Mouse (Mus musculus) CH12.LX (cell line): Measurements from ENCODE around the gene Dnal1. TPM values are rescaled to one million over a fixed set of nuclear protein-coding genes. Genes with fewer than 3 reads are reported as not detected.

Experiments
- DNase-seq: peaks from one replicate; pipeline ENCODE4 v3.0.0-alpha.2; 2013; ENCODE audit errors: extremely low read depth
- H3K27ac ChIP-seq: 2 replicates; pipeline ENCODE4 v1.5.1; 2012; ENCODE audit warnings: low read depth, mild to moderate bottlenecking, control low read depth, moderate library complexity; ENCODE audit not compliant: insufficient read depth
- H3K27me3 ChIP-seq: replicated peaks from 2 replicates; pipeline ENCODE3; 2012; ENCODE audit warnings: inconsistent platforms
- H3K36me3 ChIP-seq, 2 experiments: replicated peaks in 1 of 2; 2 replicates each; pipeline versions ENCODE3 to v1.6.1; 2012; ENCODE audit warnings: inconsistent platforms in 1 of 2, low read length in 1 of 2, mild to moderate bottlenecking in 1 of 2, mixed read lengths in 1 of 2, moderate library complexity in 1 of 2; ENCODE audit not compliant: control insufficient read depth in 1 of 2, insufficient read depth in 1 of 2
- H3K4me1 ChIP-seq, 2 experiments: 2 replicates each; pipeline ENCODE4 v1.6.1; 2012; ENCODE audit warnings: inconsistent platforms in 1 of 2, moderate library complexity in 1 of 2; ENCODE audit not compliant: insufficient read depth in 2 of 2, control insufficient read depth in 1 of 2
- H3K4me2 ChIP-seq: 2 replicates; pipeline ENCODE4 v1.6.1; 2012; ENCODE audit warnings: low read depth, mild to moderate bottlenecking, control low read depth; ENCODE audit not compliant: poor library complexity, insufficient read depth, severe bottlenecking
- H3K4me3 ChIP-seq, 3 experiments: fragments of 150-350 bp in 1 of 3; sonication (generic) in 1 of 3; replicated peaks in 1 of 3; 2 replicates each; pipeline versions ENCODE3 to v1.5.1; 2011 to 2012; ENCODE audit warnings: low read depth in 2 of 3, low read length in 2 of 3, mild to moderate bottlenecking in 2 of 3, moderate library complexity in 2 of 3, control low read depth in 1 of 3, improper control_type of control experiment in 1 of 3, inconsistent platforms in 1 of 3, mixed read lengths in 1 of 3; ENCODE audit not compliant: poor library complexity in 1 of 3
- H3K79me2 ChIP-seq: replicated peaks from 2 replicates; pipeline ENCODE4 v1.6.1; 2012; ENCODE audit warnings: mild to moderate bottlenecking, moderate library complexity; ENCODE audit not compliant: control insufficient read depth, poor library complexity, insufficient read depth, severe bottlenecking; ENCODE audit errors: extremely low read depth
- H3K9ac ChIP-seq: 2 replicates; pipeline ENCODE4 v1.6.1; 2012; ENCODE audit warnings: low read depth, mild to moderate bottlenecking, control low read depth, moderate library complexity; ENCODE audit not compliant: insufficient read depth
- H3K9me3 ChIP-seq: replicated peaks from 2 replicates; pipeline ENCODE3; 2012; ENCODE audit warnings: low read length, inconsistent platforms, mixed read lengths
- BHLHE40 ChIP-seq: IDR thresholded peaks from 2 replicates; pipeline ENCODE4 v1.6.1; 2011; ENCODE audit warnings: mild to moderate bottlenecking, low read depth, low read length, improper control_type of control experiment
- CHD1 ChIP-seq: IDR thresholded peaks from 2 replicates; pipeline ENCODE4 v1.6.1; 2012; ENCODE audit warnings: low read depth, low read length, improper control_type of control experiment, inconsistent platforms
- CHD2 ChIP-seq: IDR thresholded peaks from 2 replicates; pipeline ENCODE4 v1.6.1; 2011; ENCODE audit warnings: low read length, improper control_type of control experiment
- CTCF ChIP-seq, 2 experiments: IDR thresholded peaks in 1 of 2; conservative IDR thresholded peaks in 1 of 2; 2 replicates each; pipeline ENCODE4 v1.5.1; 2011 to 2012; ENCODE audit warnings: low read depth in 2 of 2, low read length in 2 of 2, improper control_type of control experiment in 1 of 2, inconsistent platforms in 1 of 2, mild to moderate bottlenecking in 1 of 2, moderate library complexity in 1 of 2
- ELF1 ChIP-seq: IDR thresholded peaks from 2 replicates; pipeline ENCODE4 v1.6.1; 2014; ENCODE audit warnings: low read depth, mild to moderate bottlenecking, inconsistent platforms, low read length, improper control_type of control experiment
- EP300 ChIP-seq: IDR thresholded peaks from 2 replicates; pipeline ENCODE4 v1.6.1; 2011; ENCODE audit warnings: low read length, improper control_type of control experiment
- ETS1 ChIP-seq: conservative IDR thresholded peaks from 2 replicates; pipeline ENCODE4 v1.6.1; 2012; ENCODE audit warnings: low read depth, mild to moderate bottlenecking, inconsistent platforms, low read length, improper control_type of control experiment, moderate library complexity
- GABPA ChIP-seq: IDR thresholded peaks from 2 replicates; pipeline ENCODE4 v1.6.1; 2012; ENCODE audit warnings: low read depth, low read length, improper control_type of control experiment, inconsistent platforms; ENCODE audit not compliant: insufficient replicate concordance
- HCFC1 ChIP-seq: IDR thresholded peaks from 2 replicates; pipeline ENCODE4 v1.6.1; 2012; ENCODE audit warnings: low read depth, mild to moderate bottlenecking, inconsistent platforms, low read length, improper control_type of control experiment
- IRF4 ChIP-seq: IDR thresholded peaks from 2 replicates; pipeline ENCODE4 v1.6.1; 2014; ENCODE audit warnings: low read depth, mild to moderate bottlenecking, inconsistent platforms, low read length, improper control_type of control experiment
- JUN ChIP-seq: IDR thresholded peaks from 2 replicates; pipeline ENCODE4 v1.6.1; 2011; ENCODE audit warnings: low read depth, mild to moderate bottlenecking, low read length, improper control_type of control experiment, moderate library complexity; ENCODE audit not compliant: insufficient read depth
- JUND ChIP-seq: conservative IDR thresholded peaks from 2 replicates; pipeline ENCODE4 v1.6.1; 2011; ENCODE audit warnings: low read depth, low read length, improper control_type of control experiment
- MAFK ChIP-seq: IDR thresholded peaks from 2 replicates; pipeline ENCODE4 v1.6.1; 2011; ENCODE audit warnings: low read length, improper control_type of control experiment; ENCODE audit not compliant: insufficient replicate concordance
- MAX ChIP-seq: IDR thresholded peaks from 2 replicates; pipeline ENCODE4 v1.6.1; 2011; ENCODE audit warnings: low read length, improper control_type of control experiment
- MAZ ChIP-seq: IDR thresholded peaks from 2 replicates; pipeline ENCODE4 v1.6.1; 2012; ENCODE audit warnings: low read depth, mild to moderate bottlenecking, inconsistent platforms, low read length, improper control_type of control experiment, moderate library complexity
- MEF2A ChIP-seq: IDR thresholded peaks from 2 replicates; pipeline ENCODE4 v1.6.1; 2014; ENCODE audit warnings: low read depth, mild to moderate bottlenecking, inconsistent platforms, low read length, improper control_type of control experiment, borderline replicate concordance
- MXI1 ChIP-seq: IDR thresholded peaks from 2 replicates; pipeline ENCODE4 v1.6.1; 2011; ENCODE audit warnings: mild to moderate bottlenecking, low read depth, low read length, improper control_type of control experiment
- MYC ChIP-seq: IDR thresholded peaks from 2 replicates; pipeline ENCODE4 v1.6.1; 2011; ENCODE audit warnings: low read depth, mild to moderate bottlenecking, improper control_type of control experiment, low read length
- NELFE ChIP-seq: IDR thresholded peaks from 2 replicates; pipeline ENCODE4 v1.6.1; 2011; ENCODE audit warnings: low read depth, low read length, improper control_type of control experiment
- NRF1 ChIP-seq: IDR thresholded peaks from 2 replicates; pipeline ENCODE4 v1.6.1; 2014; ENCODE audit warnings: low read depth, mild to moderate bottlenecking, inconsistent platforms, low read length, improper control_type of control experiment, moderate library complexity
- POLR2A ChIP-seq: IDR thresholded peaks from 2 replicates; pipeline ENCODE4 v1.6.1; 2011; ENCODE audit warnings: low read depth, mild to moderate bottlenecking, improper control_type of control experiment, low read length
- POLR2AphosphoS2 ChIP-seq: IDR thresholded peaks from 2 replicates; pipeline ENCODE4 v1.6.1; 2011; ENCODE audit warnings: low read depth, low read length, improper control_type of control experiment
- SIN3A ChIP-seq: IDR thresholded peaks from 2 replicates; pipeline ENCODE4 v1.6.1; 2012; ENCODE audit warnings: low read length, improper control_type of control experiment, inconsistent platforms
- SMC3 ChIP-seq: IDR thresholded peaks from 2 replicates; pipeline ENCODE4 v1.6.1; 2011; ENCODE audit warnings: low read depth, low read length, improper control_type of control experiment
- TCF12 ChIP-seq: IDR thresholded peaks from 2 replicates; pipeline ENCODE4 v1.6.1; 2014; ENCODE audit warnings: low read depth, mild to moderate bottlenecking, inconsistent platforms, low read length, improper control_type of control experiment
- UBTF ChIP-seq: IDR thresholded peaks from 2 replicates; pipeline ENCODE4 v1.6.1; 2012; ENCODE audit warnings: low read depth, mild to moderate bottlenecking, inconsistent platforms, low read length, improper control_type of control experiment, moderate library complexity
- USF2 ChIP-seq: conservative IDR thresholded peaks from 2 replicates; pipeline ENCODE4 v1.6.1; 2011; ENCODE audit warnings: low read depth, low read length, improper control_type of control experiment
- ZC3H11A ChIP-seq: IDR thresholded peaks from 2 replicates; pipeline ENCODE4 v1.6.1; 2012; ENCODE audit warnings: low read depth, mild to moderate bottlenecking, inconsistent platforms, low read length, improper control_type of control experiment
- ZKSCAN1 ChIP-seq: IDR thresholded peaks from 2 replicates; pipeline ENCODE4 v1.6.1; 2012; ENCODE audit warnings: low read depth, inconsistent platforms, low read length, improper control_type of control experiment, borderline replicate concordance
- ZNF384 ChIP-seq: IDR thresholded peaks from 2 replicates; pipeline ENCODE4 v1.6.1; 2012; ENCODE audit warnings: low read depth, low read length, improper control_type of control experiment, inconsistent platforms
- dilution Hi-C: fragments of 300-500 bp; cut with MboI; formaldehyde crosslinking; loops from 2 replicates; pipeline ENCODE4 v1.14.3; 2020; ENCODE audit warnings: low sequenced_read_pairs; ENCODE audit not compliant: extremely low pct_unique_long_range_greater_than_20kb, extremely low pct_ligation_motif_present
- in situ Hi-C: fragments of 300-500 bp; cut with MboI; formaldehyde crosslinking; loops from 3 replicates; pipeline ENCODE4 v1.14.3; 2019; ENCODE audit warnings: low sequenced_read_pairs, low pct_ligation_motif_present, low pct_unique_long_range_greater_than_20kb, mixed read lengths
- polyA plus RNA-seq: library from polyadenylated mRNA; unstranded; fragments of >175 nt; gene quantifications from 2 replicates; pipeline ENCODE4 v1.2.1, GENCODE M21; 2012; ENCODE audit warnings: low read depth; ENCODE audit not compliant: insufficient read length
- total RNA-seq, 2 experiments: library from RNA; depleted of rRNA; stranded (reverse); fragments of 300-350 nt in 1 of 2; fragments of >200 nt in 1 of 2; gene quantifications; 2 replicates each; pipeline ENCODE4 v1.2.3; 2012 to 2014

The Dnal1 gene
- total and polyA plus RNA-seq, 3 experiments: 1.6 to 2.1 (median 1.7) TPM

- in situ Hi-C loops: loop anchor here (10.0 kb wide), 1 partner anchor 84 kb away; no protein-coding TSS in a partner anchor
- Histone ChIP-seq H3K4me1 (peaks cover 0 to 13% of the 10 kb centered on the region in 2 experiments; a peak in 2 of 4 replicates), H3K27me3 (no peaks in the 10 kb centered on the region), H3K36me3 (peaks cover 53 to 96% of the 10 kb centered on the region in 2 experiments), H3K4me3 (no peak overlapping the region), H3K9me3 (no peaks in the 10 kb centered on the region), H3K79me2 (no peaks in the 10 kb centered on the region), H3K4me2 (no peak overlapping the region), H3K27ac (no peak overlapping the region), H3K9ac (no peak overlapping the region)
- TF ChIP-seq ZC3H11A: no peak
- TF ChIP-seq IRF4: no peak
- no peak for TF ChIP-seq POLR2AphosphoS2
- no peak for TF ChIP-seq CHD2
- no peak for TF ChIP-seq MAZ
- no peak for TF ChIP-seq ZNF384
- TF ChIP-seq SIN3A: no peak
- TF ChIP-seq TCF12: no peak
- TF ChIP-seq USF2: no peak
- no peak for TF ChIP-seq ETS1
- no peak for TF ChIP-seq MAFK
- TF ChIP-seq JUND: no peak
- no peak for TF ChIP-seq POLR2A
- TF ChIP-seq SMC3: no peak
- no peak for TF ChIP-seq JUN
- TF ChIP-seq CHD1: no peak
- TF ChIP-seq MXI1: no peak
- no peak for DNase-seq
- dilution Hi-C loops: no loop called here
Observed at GRCm38 (mm10) chr12:84161116-84161515, 47.0 kb downstream of the Dnal1 start.

- H3K27ac ChIP-seq: no peak overlapping the region
- dilution Hi-C loops: no loop called here
- H3K36me3 ChIP-seq: peaks cover 47 to 96% of the 10 kb centered on the region in 2 experiments
- H3K4me2 ChIP-seq: no peak overlapping the region
- H3K9ac ChIP-seq: no peak overlapping the region
- no peaks in the 10 kb centered on the region for H3K9me3 ChIP-seq
- DNase-seq: peak; percentile 33
- H3K79me2 ChIP-seq: no peaks in the 10 kb centered on the region; the same call in 1 of the 2 replicates
- in situ Hi-C loops: loop anchor here (10.0 kb wide), 1 partner anchor 83 kb away; no protein-coding TSS in a partner anchor
- peaks cover 0 to 17% of the 10 kb centered on the region in 2 experiments; a peak in 2 of 4 replicates for H3K4me1 ChIP-seq
- H3K4me3 ChIP-seq: no peak overlapping the region
- no peaks in the 10 kb centered on the region for H3K27me3 ChIP-seq
- TF ChIP-seq GABPA: no peak
- no peak for TF ChIP-seq EP300
- TF ChIP-seq UBTF: no peak
- no peak for TF ChIP-seq ZNF384
- TF ChIP-seq MYC: no peak
- no peak for TF ChIP-seq CHD1
- no peak for TF ChIP-seq IRF4
- no peak for TF ChIP-seq BHLHE40
- no peak for TF ChIP-seq SIN3A
- TF ChIP-seq SMC3: peak; percentile 86
- TF ChIP-seq ZKSCAN1: no peak
- no peak for TF ChIP-seq MAX
- no peak for TF ChIP-seq CHD2
- TF ChIP-seq JUN: no peak
- no peak for TF ChIP-seq NRF1
- no peak for TF ChIP-seq MXI1
- TF ChIP-seq MAZ: no peak
- peak; percentile 56 to 80 for TF ChIP-seq CTCF (conservative IDR thresholded peaks at IDR 0.05 in 1 of 2, IDR thresholded peaks at IDR 0.05 in 1 of 2; ENCODE audit: low read depth in 2 of 2, low read length in 2 of 2)
- no peak for TF ChIP-seq HCFC1
- TF ChIP-seq TCF12: no peak
- TF ChIP-seq USF2: no peak
- no peak for TF ChIP-seq ELF1
- no peak for TF ChIP-seq MEF2A
- no peak for TF ChIP-seq NELFE
Observed at GRCm38 (mm10) chr12:84161616-84162433, 47.7 kb downstream of the Dnal1 start.
